Mouse (Mus musculus): ENCODE measurements around the gene Prkch.

Gene Prkch

GRCm38 (mm10) chr12:73583813-73584609 lies 585 bp upstream of the Prkch start:
- DNase-seq = no peak

GRCm38 (mm10) chr12:73585241-73585801 lies 725 bp downstream of the Prkch start:
- DNase-seq = no peak

GRCm38 (mm10) chr12:73585850-73586249 lies 1.3 kb downstream of the Prkch start:
- no peak for DNase-seq

- no peak for DNase-seq
Measured at GRCm38 (mm10) chr12:73587262-73587661, 2.7 kb downstream of the Prkch start.

- no peak for DNase-seq
Measured at GRCm38 (mm10) chr12:73590627-73591276, 6.2 kb downstream of the Prkch start.

GRCm38 (mm10) chr12:73591625-73592024 lies 7.0 kb downstream of the Prkch start:
- no peak for DNase-seq

- DNase-seq = no peak
Measured at GRCm38 (mm10) chr12:73593021-73593798, 8.6 kb downstream of the Prkch start.

GRCm38 (mm10) chr12:73594177-73594745 lies 9.7 kb downstream of the Prkch start:
- DNase-seq = no peak

- no peak for DNase-seq
Measured at GRCm38 (mm10) chr12:73595226-73595625, 10.6 kb downstream of the Prkch start.

GRCm38 (mm10) chr12:73598241-73598640 lies 13.6 kb downstream of the Prkch start:
- no peak for DNase-seq

GRCm38 (mm10) chr12:73600457-73600856 lies 15.9 kb downstream of the Prkch start:
- no peak for DNase-seq

- DNase-seq = no peak
Measured at GRCm38 (mm10) chr12:73602974-73603373, 18.4 kb downstream of the Prkch start.

- no peak for DNase-seq
Measured at GRCm38 (mm10) chr12:73603653-73604052, 19.1 kb downstream of the Prkch start.

- DNase-seq = no peak
Measured at GRCm38 (mm10) chr12:73604762-73605161, 20.2 kb downstream of the Prkch start.

- DNase-seq = no peak
Measured at GRCm38 (mm10) chr12:73605174-73605573, 20.6 kb downstream of the Prkch start.

- no peak for DNase-seq
Measured at GRCm38 (mm10) chr12:73607381-73608064, 22.9 kb downstream of the Prkch start.

GRCm38 (mm10) chr12:73608065-73608397 lies 23.4 kb downstream of the Prkch start:
- DNase-seq = no peak

- DNase-seq = no peak
Measured at GRCm38 (mm10) chr12:73609262-73609661, 24.7 kb downstream of the Prkch start.

- DNase-seq = no peak
Measured at GRCm38 (mm10) chr12:73609676-73610545, 25.3 kb downstream of the Prkch start.

- no peak for DNase-seq
Measured at GRCm38 (mm10) chr12:73610831-73611370, 26.3 kb downstream of the Prkch start.

GRCm38 (mm10) chr12:73611741-73612140 lies 27.1 kb downstream of the Prkch start:
- DNase-seq = no peak

Measured in right cerebral cortex, adult 18-20 months (tissue).